Mouse (Mus musculus): ENCODE data around the gene Cldn4.

DNA sequence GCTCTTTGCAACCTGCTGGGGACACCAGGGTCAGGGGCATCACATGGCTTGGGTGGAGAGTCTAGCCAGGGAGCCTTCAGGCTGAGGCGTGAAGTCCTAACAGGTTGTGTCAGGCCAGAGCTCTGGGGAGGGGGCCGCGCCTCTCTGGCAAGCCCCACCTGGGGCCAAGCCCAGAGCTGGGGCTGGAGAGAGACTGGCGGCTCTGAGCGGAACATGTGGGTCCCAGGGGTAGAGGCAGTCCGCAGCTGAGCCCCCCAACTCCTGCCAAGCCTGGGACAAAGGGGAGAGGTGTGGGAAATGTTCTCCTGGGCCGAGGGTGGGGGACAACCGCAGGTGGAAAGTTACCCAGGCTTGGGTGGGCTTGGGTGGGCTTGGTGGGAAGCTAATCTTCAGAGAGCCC lies 49.8 kb downstream of the Cldn4 start:
- TF ChIP-seq CTCF (IDR thresholded peaks at IDR 0.05) (no peak), EP300 (IDR thresholded peaks at IDR 0.05) (no peak)

Measured in lung, postnatal 0 days (tissue).